Mouse (Mus musculus) gastrocnemius, adult 2 months (tissue): ENCODE measurements around the gene Ak1. TPM values are rescaled to one million over a fixed set of nuclear protein-coding genes. Genes with fewer than 3 reads are reported as not detected.

Source experiments
- DNase-seq: peaks from one replicate; pipeline ENCODE4 v3.0.0; 2022
- H3K27ac ChIP-seq: fragments of 200-600 bp; 2 replicates; pipeline ENCODE4 v1.8.1; 2022; ENCODE audit warnings: mild to moderate bottlenecking
- H3K4me3 ChIP-seq: fragments of 200-600 bp; 2 replicates; pipeline ENCODE4 v1.8.1; 2022; ENCODE audit warnings: mild to moderate bottlenecking, moderate library complexity
- CTCF ChIP-seq: fragments of 200-600 bp; IDR thresholded peaks from 2 replicates; pipeline ENCODE4 v1.8.1; 2022; ENCODE audit warnings: antibody characterized with exemption, mild to moderate bottlenecking, moderate library complexity
- intact Hi-C: fragments of 180-260 bp; cut with DNase I; formaldehyde crosslinking; loops from one replicate; pipeline ENCODE4 v1.15.1; 2025
- microRNA-seq: library from miRNA; unstranded; fragments of <30 nt; microRNA quantifications from one replicate; pipeline ENCODE4 v1.2.0, GENCODE M21; 2021
- total RNA-seq, 2 experiments: library from RNA; stranded (reverse); gene quantifications; 2 replicates each; pipeline ENCODE4 v1.2.3; 2021

Gene Ak1
- total RNA-seq, 2 experiments from 2014 or later, result 1,555 to 1,869 TPM

DNA sequence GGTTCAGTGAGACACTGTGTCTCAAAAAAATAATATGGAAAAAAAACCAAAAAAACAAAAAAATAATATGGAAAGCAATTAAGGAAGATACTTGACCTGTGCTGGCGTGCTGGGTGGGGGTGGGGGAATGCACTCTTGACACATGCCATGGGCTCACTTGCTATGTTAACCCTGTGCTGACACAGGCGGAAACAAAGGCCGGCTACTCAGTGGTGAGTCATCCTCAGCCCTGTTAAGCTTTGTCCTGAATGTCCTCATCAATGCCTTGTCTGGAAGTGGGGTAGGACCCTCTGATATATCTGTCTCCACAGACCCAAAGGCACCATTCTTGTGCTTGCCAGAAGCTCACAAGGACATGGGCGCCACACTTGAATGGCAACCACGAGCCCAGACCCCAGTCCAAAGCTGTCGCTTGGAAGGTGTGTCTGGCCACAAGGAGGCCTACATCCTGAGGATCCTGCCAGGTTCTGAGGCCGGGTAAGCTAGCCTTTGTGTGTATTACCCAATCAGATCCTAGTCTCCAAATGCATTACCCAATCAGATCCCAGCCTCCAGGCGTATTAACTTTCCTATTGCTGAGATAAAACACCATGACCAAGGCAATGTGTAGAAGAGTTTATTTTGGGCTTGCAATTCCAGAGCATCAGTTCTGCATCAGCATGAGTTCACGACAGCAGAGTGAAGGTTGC lies 50.5 kb downstream of the Ak1 start:
- no peak for TF ChIP-seq CTCF
- intact Hi-C loops, result loop anchor here (5.0 kb wide), 1 partner anchor 40 kb away; no protein-coding TSS in a partner anchor
- DNase-seq, result peak; percentile 7
- H3K27ac ChIP-seq, result no peak overlapping the region
- H3K4me3 ChIP-seq, result no peak overlapping the region

DNA sequence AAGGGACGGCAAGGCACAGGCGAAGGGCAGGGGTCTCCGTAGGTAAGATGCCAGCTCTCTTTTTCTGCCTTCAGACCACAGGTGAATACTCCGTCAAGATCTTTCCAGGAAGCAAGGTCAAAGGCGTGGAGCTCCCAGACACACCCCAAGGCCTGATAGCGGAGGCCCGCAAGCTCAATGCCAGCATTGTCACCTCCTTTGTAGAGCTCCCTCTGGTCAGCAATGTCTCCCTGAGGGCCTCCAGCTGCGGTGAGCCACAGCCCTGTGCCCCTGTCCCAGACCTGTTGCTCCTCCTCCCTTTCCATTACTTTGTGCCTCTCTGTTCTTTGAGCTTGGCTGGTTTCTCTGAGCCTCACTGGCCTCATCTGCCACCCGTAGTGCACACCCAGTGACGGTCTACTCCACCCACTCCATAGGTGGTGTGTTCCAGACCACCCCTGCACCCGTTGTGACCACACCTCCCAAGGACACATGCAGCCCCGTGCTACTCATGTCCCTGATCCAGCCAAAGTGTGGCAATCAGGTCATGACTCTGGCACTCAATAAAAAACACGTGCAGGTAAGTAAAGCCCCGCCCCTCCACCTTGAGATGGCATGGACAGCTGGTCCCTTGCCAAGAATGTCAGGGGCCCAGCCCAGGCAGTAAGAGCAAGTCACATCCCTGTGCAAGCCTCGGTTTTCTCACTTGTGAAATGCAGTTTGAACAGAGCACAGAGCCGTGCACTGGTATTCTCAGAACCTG lies 51.8 kb downstream of the Ak1 start:
- Histone ChIP-seq H3K4me3 (no peak overlapping the region), H3K27ac (no peak overlapping the region)
- intact Hi-C loops, result loop anchor here (5.0 kb wide), 1 partner anchor 41 kb away; no protein-coding TSS in a partner anchor
- TF ChIP-seq CTCF, result no peak
- DNase-seq, result peak; percentile 13

DNA sequence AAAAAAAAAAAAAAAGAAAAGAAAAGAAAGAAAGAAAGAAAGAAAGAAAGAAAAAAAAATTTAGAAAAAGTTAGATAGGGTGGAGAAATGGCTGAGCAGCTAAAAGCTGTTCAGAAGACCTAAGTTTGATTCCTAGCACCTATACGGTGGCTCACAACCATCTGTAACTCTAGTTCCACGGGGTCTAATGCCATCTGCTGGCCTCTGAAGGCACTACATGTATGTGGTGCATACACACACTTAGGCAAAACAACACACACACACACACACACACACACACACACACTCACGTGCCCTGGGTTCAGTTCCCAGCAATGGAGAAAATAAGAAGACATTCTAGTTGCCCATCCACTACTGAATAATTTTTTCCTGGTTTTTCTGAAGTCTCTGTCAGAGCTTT lies 55.3 kb downstream of the Ak1 start:
- DNase-seq, result no peak
- H3K4me3 ChIP-seq, result no peak overlapping the region
- TF ChIP-seq CTCF, result peak; percentile 31; the same call in 1 of the 2 replicates
- intact Hi-C loops, result no loop called here
- H3K27ac ChIP-seq, result no peak overlapping the region

DNA sequence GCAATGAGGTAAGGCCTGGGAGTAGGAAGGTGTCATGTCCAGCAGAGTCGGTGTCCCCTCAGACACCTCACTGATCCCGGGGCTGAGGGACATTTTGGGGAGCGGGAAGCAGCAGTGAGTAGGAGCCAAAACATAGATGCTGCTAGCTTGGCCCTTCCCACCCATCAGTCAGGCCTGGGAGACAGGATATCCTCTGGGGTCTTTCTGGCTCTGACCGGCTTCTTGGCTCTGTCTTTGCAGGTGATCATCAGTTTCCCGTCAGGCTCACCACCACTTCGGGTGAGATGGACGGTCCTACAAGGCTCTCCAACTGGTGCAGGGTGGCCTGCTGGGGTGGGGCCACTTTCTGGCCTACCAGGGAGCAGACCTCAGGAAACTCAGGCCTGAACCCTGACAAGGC lies 56.1 kb downstream of the Ak1 start:
- no peak for DNase-seq
- no peak overlapping the region for H3K27ac ChIP-seq
- no peak for TF ChIP-seq CTCF
- no peak overlapping the region for H3K4me3 ChIP-seq
- intact Hi-C loops, result no loop called here

- H3K27ac ChIP-seq, result peak overlapping the region; percentile 61
- no peak overlapping the region for H3K4me3 ChIP-seq
- DNase-seq, result peak; percentile 71
- intact Hi-C loops, result no loop called here
- no peak for TF ChIP-seq CTCF
Observed at GRCm38 (mm10) chr2:32680051-32680451, 58.5 kb downstream of the Ak1 start.

DNA sequence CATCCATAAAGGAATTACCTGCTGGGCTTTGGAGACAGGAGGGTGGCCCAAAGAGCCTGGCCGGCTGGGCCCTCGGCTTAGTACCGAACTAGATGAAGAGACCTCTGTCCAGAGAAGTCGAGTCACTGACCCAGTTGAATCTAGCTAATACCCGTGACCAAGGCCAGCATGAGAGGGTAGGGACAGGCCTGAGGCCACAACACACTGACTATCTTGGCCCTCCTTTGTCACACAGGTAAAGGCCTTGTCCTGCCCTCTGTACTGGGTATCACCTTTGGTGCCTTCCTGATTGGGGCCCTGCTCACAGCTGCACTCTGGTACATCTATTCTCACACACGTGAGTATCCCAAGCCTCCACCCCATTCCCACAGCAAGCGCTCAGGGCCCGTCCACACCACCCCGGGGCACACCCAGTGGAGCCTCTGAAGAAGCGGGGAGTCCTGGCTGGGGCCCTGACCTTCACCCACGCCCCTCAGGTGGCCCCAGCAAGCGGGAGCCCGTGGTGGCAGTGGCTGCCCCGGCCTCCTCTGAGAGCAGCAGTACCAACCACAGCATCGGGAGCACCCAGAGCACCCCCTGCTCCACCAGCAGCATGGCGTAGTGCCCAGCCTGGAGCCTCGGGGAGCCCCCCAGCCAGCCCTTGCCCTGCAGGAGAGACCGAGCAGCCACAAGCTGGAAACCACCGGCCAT lies 59.5 kb downstream of the Ak1 start:
- DNase-seq, result no peak
- intact Hi-C loops, result no loop called here
- peak overlapping the region; percentile 35; the same call in 1 of the 2 replicates for H3K27ac ChIP-seq
- H3K4me3 ChIP-seq, result no peak overlapping the region
- no peak for TF ChIP-seq CTCF

- H3K4me3 ChIP-seq, result no peak overlapping the region
- no peak for DNase-seq
- intact Hi-C loops, result no loop called here
- no peak for TF ChIP-seq CTCF
- H3K27ac ChIP-seq, result peak overlapping the region; percentile 35
Observed at GRCm38 (mm10) chr2:32681754-32682153, 60.2 kb downstream of the Ak1 start.

DNA sequence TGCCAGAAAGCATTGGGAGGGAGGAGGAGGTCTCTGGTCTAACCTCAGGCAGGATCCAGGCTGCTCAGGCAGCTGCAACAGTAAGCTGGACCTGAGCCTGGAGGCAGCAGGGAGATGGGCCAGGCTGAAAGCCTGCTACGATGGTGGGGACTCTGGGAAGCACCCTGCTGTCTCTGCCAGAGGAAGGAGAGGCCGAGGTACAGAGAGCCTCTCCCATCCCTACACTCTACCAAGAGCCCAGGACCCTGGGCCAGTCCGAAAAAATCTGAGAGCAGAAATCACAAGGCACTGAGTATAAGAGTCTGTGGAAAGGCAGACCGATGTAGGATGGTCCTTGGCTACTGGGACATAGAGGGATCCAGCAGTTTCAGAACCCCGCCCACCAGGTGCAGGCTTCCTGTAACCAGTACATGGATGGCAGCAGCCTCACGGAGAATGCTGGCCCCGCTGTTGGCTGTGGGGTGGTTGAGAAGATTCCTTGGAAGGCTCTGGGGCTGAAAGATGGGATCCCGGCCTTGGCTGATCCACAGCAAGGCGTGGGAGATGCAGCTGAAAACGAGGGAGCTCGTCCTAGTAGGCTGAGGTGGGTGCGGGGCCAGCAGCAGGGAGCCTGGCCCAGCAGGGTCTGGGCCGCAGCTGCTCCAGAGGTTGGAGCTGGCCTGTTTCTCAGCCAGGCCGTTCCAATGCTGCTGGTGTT lies 61.3 kb downstream of the Ak1 start:
- intact Hi-C loops, result no loop called here
- Histone ChIP-seq H3K4me3 (no peak overlapping the region), H3K27ac (peak overlapping the region; percentile 46)
- TF ChIP-seq CTCF, result no peak
- peak; percentile 63 for DNase-seq

DNA sequence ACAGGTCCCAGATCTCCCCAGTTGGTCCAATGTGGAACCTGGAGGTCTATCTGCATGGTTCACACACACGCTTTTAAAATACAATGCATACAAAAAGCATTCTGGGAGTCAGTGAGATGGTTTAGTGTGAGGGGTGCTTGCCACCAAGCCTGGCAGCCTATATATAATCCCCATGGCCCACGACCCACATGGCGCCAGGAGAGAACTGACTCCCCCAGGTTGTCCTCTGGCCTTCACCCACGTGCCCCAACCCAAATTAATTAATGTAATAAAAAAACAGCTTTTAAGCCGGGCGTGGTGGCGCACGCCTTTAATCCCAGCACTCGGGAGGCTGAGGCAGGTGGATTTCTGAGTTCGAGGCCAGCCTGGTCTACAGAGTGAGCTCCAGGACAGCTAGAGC lies 62.1 kb downstream of the Ak1 start:
- Histone ChIP-seq H3K4me3 (no peak overlapping the region), H3K27ac (peak overlapping the region; percentile 46; the same call in 1 of the 2 replicates)
- no peak for DNase-seq
- intact Hi-C loops, result no loop called here
- TF ChIP-seq CTCF, result no peak

Small RNA genes lying within 50 kb of the gene (microRNA-seq; reads per million reads assigned to microRNA genes)
- gene Gm47291 (not detected), gene Mir1954 (not detected)

Other genes with a start within 250 kb of the Ak1 start
- 10 to 100 TPM; 34.3 to 43.2 TPM for gene 1110008P14Rik, start 239.8 kb upstream of the Ak1 start, total RNA-seq
- gene Lcn2, start 233.5 kb upstream of the Ak1 start, total RNA-seq, result 1 to 10 TPM; 2.6 to 3.4 TPM
- 10 to 100 TPM; 34.7 to 51.1 TPM for gene Ptges2, start 225.9 kb upstream of the Ak1 start, total RNA-seq
- 1 to 10 TPM; 2.2 to 2.3 TPM for gene Naif1, start 171.3 kb upstream of the Ak1 start, total RNA-seq
- gene Slc25a25, start 170.3 kb upstream of the Ak1 start, total RNA-seq, result 100 to 1,000 TPM in 1 of 2 experiments, 10 to 100 TPM in 1; 45.3 to 211 TPM
- gene Fam102a, start 86.4 kb upstream of the Ak1 start, total RNA-seq, result 1 to 10 TPM; 1.8 to 3.1 TPM
- 10 to 100 TPM; 11.1 to 14.1 TPM for gene Dpm2, start 50.9 kb upstream of the Ak1 start, total RNA-seq
- not detected for gene Pip5kl1, start 47.0 kb upstream of the Ak1 start, total RNA-seq
- gene 9430097D07Rik, start 46.1 kb upstream of the Ak1 start, total RNA-seq, result not detected
- gene St6galnac4, start 34.7 kb upstream of the Ak1 start, total RNA-seq, result 10 to 100 TPM in 1 of 2 experiments, 1 to 10 TPM in 1; 8.7 to 21.6 TPM
- 10 to 100 TPM; 46.8 to 56.5 TPM for gene St6galnac6, start 22.0 kb upstream of the Ak1 start, total RNA-seq
- 10 to 100 TPM; 26.5 to 38.8 TPM for gene Eng, start 24.8 kb downstream of the Ak1 start, total RNA-seq
- 1 to 10 TPM; 5.9 to 6.9 TPM for gene Fpgs, start 82.4 kb downstream of the Ak1 start, total RNA-seq
- gene Cdk9, start 91.3 kb downstream of the Ak1 start, total RNA-seq, result 10 to 100 TPM; 20.2 to 22.0 TPM
- 10 to 100 TPM in 1 of 2 experiments, 1 to 10 TPM in 1; 4.4 to 12.0 TPM for gene Sh2d3c, start 99.3 kb downstream of the Ak1 start, total RNA-seq
- gene 6330409D20Rik, start 119.3 kb downstream of the Ak1 start, total RNA-seq, result not detected
- 1 to 10 TPM; 3.7 to 4.9 TPM for gene Tor2a, start 135.5 kb downstream of the Ak1 start, total RNA-seq
- not detected for gene Ttc16, start 153.9 kb downstream of the Ak1 start, total RNA-seq
- 1 to 10 TPM; 1.3 to 2.5 TPM for gene Ptrh1, start 154.0 kb downstream of the Ak1 start, total RNA-seq
- not detected for gene Cfap157, start 162.7 kb downstream of the Ak1 start, total RNA-seq
- 1 to 10 TPM; 2.0 to 3.9 TPM for gene Stxbp1, start 225.5 kb downstream of the Ak1 start, total RNA-seq